Mouse (Mus musculus): ENCODE results near the gene Gm20809.
"Not testable (repeated sequence)": the region's sequence is repeated elsewhere in the genome, so short reads cannot be mapped to it uniquely, and the experiment has no call there.

Gm20809 gene

GRCm38 (mm10) chrY:24454757-24455156 lies at the start of gene Gm20809:
TSS of gene Gm20809 (plus strand) at chrY:24455057.
- DNase-seq (ENCODE audit: low read depth, low spot score), result not testable (repeated sequence)

Measured in retina, adult 2 months (tissue).